Comparison of ENCODE assay signal across 15 mouse cellular contexts in the genomic region with DNA sequence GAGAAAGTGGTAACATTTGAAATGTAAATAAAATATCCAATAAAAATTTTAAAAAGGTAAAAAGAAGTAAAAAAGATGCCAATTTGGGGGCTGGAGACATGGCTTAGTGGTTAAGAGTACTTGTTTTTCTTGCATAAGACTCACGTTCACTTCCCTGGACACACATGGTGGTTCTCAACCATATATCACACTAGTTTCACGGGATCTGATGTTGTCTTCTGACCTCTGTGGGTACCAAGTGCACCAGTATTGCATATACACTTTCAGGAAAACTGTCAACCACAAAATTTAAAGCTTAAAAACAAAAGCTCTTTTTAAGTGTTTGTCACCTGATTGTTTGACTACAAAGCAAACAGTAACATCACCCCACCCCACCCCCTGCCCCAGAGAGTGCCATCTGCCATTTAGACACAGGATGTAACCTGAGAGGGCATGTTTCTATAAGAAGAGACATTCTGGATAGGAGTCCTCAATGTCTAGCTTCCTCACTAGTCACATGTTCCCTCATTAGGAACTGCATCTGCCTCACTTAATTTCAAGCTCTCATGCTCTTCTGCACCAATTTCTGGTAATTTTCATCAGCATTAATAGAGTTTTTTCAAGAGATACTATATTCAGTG.
"Had no signal": no experiment of that assay in that cellular context is flagged by ENCODE, and none has a peak within 500 bp of the region (broad histone marks: within the 10 kb centered on the region; RNA-seq: fewer than 3 reads in every experiment).

No protein-coding gene starts in this region.

- H3K4me2 ChIP-seq: liver, embryonic 11.5 days; liver, embryonic 15.5 days; midbrain, embryonic 15.5 days; neural tube, embryonic 13.5 days had no signal

- DNase-seq: kidney, adult 8-10 months; kidney, postnatal 14 days; lung, adult 2 months; lung, postnatal 36 days; right cerebral cortex, adult 18-20 months; right cerebral cortex, postnatal 25 days; thymus, postnatal 14 days had no signal

- H3K9me3 ChIP-seq: limb, embryonic 10.5 days; liver, embryonic 15.5 days; midbrain, embryonic 15.5 days; neural tube, embryonic 13.5 days had no signal

- H3K27ac ChIP-seq: limb, embryonic 10.5 days; liver, embryonic 15.5 days; midbrain, embryonic 15.5 days; neural tube, embryonic 13.5 days had no signal

- H3K36me3 ChIP-seq: limb, embryonic 10.5 days; liver, embryonic 15.5 days; midbrain, embryonic 15.5 days; neural tube, embryonic 13.5 days had no signal

- H3K27me3 ChIP-seq: liver, embryonic 15.5 days; midbrain, embryonic 15.5 days; neural tube, embryonic 13.5 days had no signal

- ATAC-seq: inflammation-experienced regulatory T-cells, adult 6 months; intestine, postnatal 0 days; lung, postnatal 0 days; midbrain, embryonic 15.5 days had no signal

- H3K4me3 ChIP-seq: limb, embryonic 10.5 days; liver, embryonic 15.5 days; midbrain, embryonic 15.5 days; neural tube, embryonic 13.5 days had no signal

- H3K9ac ChIP-seq: liver, embryonic 15.5 days; midbrain, embryonic 15.5 days; neural tube, embryonic 13.5 days had no signal

- H3K4me1 ChIP-seq: limb, embryonic 10.5 days; liver, embryonic 15.5 days had no signal
